Mouse (Mus musculus): Measurements from ENCODE around the gene Ostm1. TPM values are rescaled to one million over a fixed set of nuclear protein-coding genes. Genes with fewer than 3 reads are reported as not detected.

Gene Ostm1
- polyA plus RNA-seq, 1 experiment = 7.7 TPM

DNA sequence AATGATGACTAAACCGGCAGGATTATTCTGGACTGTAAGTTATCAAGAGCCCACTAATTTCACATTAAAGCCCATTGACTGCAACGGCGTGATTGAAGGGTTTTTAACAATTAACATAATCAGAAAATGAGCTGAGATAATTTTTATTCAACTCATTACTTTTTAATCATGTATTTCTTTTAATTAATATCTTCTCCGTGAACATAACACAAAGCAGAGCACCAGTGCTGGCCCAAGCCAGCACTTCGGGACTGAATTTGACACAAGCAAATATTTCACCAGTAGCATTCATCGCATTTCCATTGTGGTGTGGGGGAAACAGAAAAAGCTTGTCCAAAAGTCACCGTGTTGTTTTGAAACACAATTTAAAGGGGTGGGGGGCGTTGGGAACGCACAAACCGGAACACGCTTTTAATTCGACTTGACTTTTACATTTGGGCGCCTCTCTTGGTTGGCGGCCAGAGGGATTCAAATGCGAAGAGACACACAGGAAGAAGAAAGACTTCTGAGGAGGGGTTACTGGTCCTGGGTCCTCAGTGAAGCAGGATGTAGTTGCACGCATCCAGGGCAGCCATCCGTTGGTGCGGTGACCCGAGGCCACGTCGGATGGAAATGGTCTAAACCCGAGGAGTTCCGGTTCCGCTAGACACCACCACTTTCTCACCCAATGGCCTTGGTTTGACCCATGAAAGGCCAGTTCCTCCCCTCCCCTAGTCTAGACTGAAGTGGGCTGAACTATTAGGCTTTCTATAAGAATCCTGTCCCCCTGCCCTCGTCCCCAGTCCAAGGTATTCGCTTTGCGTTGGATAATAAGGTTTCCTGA is 52.9 kb downstream of the Ostm1 start:
- H3K27me3 ChIP-seq (ENCODE audit: control insufficient read depth, insufficient read depth, insufficient read length) = peaks cover 13% of the 10 kb centered on the region
- H3K79me3 ChIP-seq (ENCODE audit: low read depth) = no peaks in the 10 kb centered on the region
- H3K4me3 ChIP-seq (ENCODE audit: insufficient read depth, poor library complexity, severe bottlenecking) = no peak overlapping the region
- no peak overlapping the region for H3ac ChIP-seq (ENCODE audit: control insufficient read depth, insufficient read length, low read depth)
- TF ChIP-seq MAX (IDR thresholded peaks at IDR 0.05) = no peak
- no peak for TF ChIP-seq CTCF (IDR thresholded peaks at IDR 0.05; ENCODE audit: control insufficient read depth, insufficient read depth, insufficient read length)
- no peaks in the 10 kb centered on the region for H3K36me3 ChIP-seq (ENCODE audit: control insufficient read depth, insufficient read depth)
- H3K79me2 ChIP-seq (ENCODE audit: control insufficient read depth, insufficient read depth) = no peaks in the 10 kb centered on the region

GRCm38 (mm10) chr10:42637183-42637788 is 53.7 kb downstream of the Ostm1 start:
- Histone ChIP-seq H3K36me3 (ENCODE audit: control insufficient read depth, insufficient read depth) (no peaks in the 10 kb centered on the region), H3K79me2 (ENCODE audit: control insufficient read depth, insufficient read depth) (no peaks in the 10 kb centered on the region), H3K79me3 (ENCODE audit: low read depth) (no peaks in the 10 kb centered on the region), H3K4me3 (ENCODE audit: insufficient read depth, poor library complexity, severe bottlenecking) (no peak overlapping the region), H3ac (ENCODE audit: control insufficient read depth, insufficient read length, low read depth) (no peak overlapping the region), H3K27me3 (ENCODE audit: control insufficient read depth, insufficient read depth, insufficient read length) (peaks cover 9% of the 10 kb centered on the region)
- TF ChIP-seq CEBPB (IDR thresholded peaks at IDR 0.05; ENCODE audit: low read depth) = no peak
- TF ChIP-seq CTCF (IDR thresholded peaks at IDR 0.05; ENCODE audit: control insufficient read depth, insufficient read depth, insufficient read length) = no peak
- no peak for TF ChIP-seq USF1 (IDR thresholded peaks at IDR 0.05; ENCODE audit: low read depth)
- TF ChIP-seq MYOD1 (IDR thresholded peaks at IDR 0.05; ENCODE audit: control insufficient read depth, insufficient read length, low read depth) = no peak
- TF ChIP-seq FOSL1 (IDR thresholded peaks at IDR 0.05; ENCODE audit: insufficient read depth, low read length, poor library complexity, severe bottlenecking) = no peak
- TF ChIP-seq MYOG (IDR thresholded peaks at IDR 0.05; ENCODE audit: control insufficient read depth, extremely low read depth, insufficient read length) = no peak
- TF ChIP-seq MAX (IDR thresholded peaks at IDR 0.05) = no peak

- Histone ChIP-seq H3K79me3 (ENCODE audit: low read depth) (no peaks in the 10 kb centered on the region), H3K36me3 (ENCODE audit: control insufficient read depth, insufficient read depth) (no peaks in the 10 kb centered on the region), H3K4me3 (ENCODE audit: insufficient read depth, poor library complexity, severe bottlenecking) (no peak overlapping the region), H3K27me3 (ENCODE audit: control insufficient read depth, insufficient read depth, insufficient read length) (peaks cover 5% of the 10 kb centered on the region), H3ac (ENCODE audit: control insufficient read depth, insufficient read length, low read depth) (no peak overlapping the region), H3K79me2 (ENCODE audit: control insufficient read depth, insufficient read depth) (no peaks in the 10 kb centered on the region)
- TF ChIP-seq CTCF (IDR thresholded peaks at IDR 0.05; ENCODE audit: control insufficient read depth, insufficient read depth, insufficient read length) = no peak
- no peak for TF ChIP-seq MYOG (IDR thresholded peaks at IDR 0.05; ENCODE audit: control insufficient read depth, extremely low read depth, insufficient read length)
- TF ChIP-seq MYOD1 (IDR thresholded peaks at IDR 0.05; ENCODE audit: control insufficient read depth, insufficient read length, low read depth) = no peak
- no peak for TF ChIP-seq CEBPB (IDR thresholded peaks at IDR 0.05; ENCODE audit: low read depth)
- TF ChIP-seq USF1 (IDR thresholded peaks at IDR 0.05; ENCODE audit: low read depth) = no peak
- TF ChIP-seq MAX (IDR thresholded peaks at IDR 0.05) = no peak
- TF ChIP-seq FOSL1 (IDR thresholded peaks at IDR 0.05; ENCODE audit: insufficient read depth, low read length, poor library complexity, severe bottlenecking) = no peak
Observed at GRCm38 (mm10) chr10:42639856-42640255, 56.2 kb downstream of the Ostm1 start.

DNA sequence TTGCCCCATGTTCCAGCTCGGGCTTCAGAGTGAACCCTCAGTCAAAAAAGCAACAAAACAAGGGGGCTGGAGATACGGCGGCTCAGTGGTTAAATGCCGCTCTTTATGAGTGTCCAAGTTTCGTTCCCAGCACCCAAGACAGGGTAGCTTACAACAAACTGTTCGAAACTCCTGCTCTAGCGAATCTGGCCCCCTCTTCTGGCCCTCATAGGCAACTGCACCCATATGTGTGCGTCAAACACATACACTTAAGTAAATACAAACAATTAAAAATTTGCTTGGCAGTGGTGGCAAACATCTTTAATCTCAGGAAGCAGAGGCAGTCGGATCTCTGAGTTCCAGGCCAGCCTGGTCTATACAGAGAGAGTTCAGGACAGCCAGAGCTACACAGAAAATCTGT is 60.0 kb downstream of the Ostm1 start:
- Histone ChIP-seq H3K79me3 (ENCODE audit: low read depth) (no peaks in the 10 kb centered on the region), H3ac (ENCODE audit: control insufficient read depth, insufficient read length, low read depth) (no peak overlapping the region), H3K36me3 (ENCODE audit: control insufficient read depth, insufficient read depth) (no peaks in the 10 kb centered on the region), H3K4me3 (ENCODE audit: insufficient read depth, poor library complexity, severe bottlenecking) (no peak overlapping the region), H3K27me3 (ENCODE audit: control insufficient read depth, insufficient read depth, insufficient read length) (no peaks in the 10 kb centered on the region), H3K79me2 (ENCODE audit: control insufficient read depth, insufficient read depth) (no peaks in the 10 kb centered on the region)
- TF ChIP-seq USF1 (IDR thresholded peaks at IDR 0.05; ENCODE audit: low read depth) = no peak

- Histone ChIP-seq H3K79me2 (ENCODE audit: control insufficient read depth, insufficient read depth) (no peaks in the 10 kb centered on the region), H3K36me3 (ENCODE audit: control insufficient read depth, insufficient read depth) (no peaks in the 10 kb centered on the region), H3K4me3 (ENCODE audit: insufficient read depth, poor library complexity, severe bottlenecking) (no peak overlapping the region)
Observed at GRCm38 (mm10) chr10:42646340-42646739, 62.7 kb downstream of the Ostm1 start.

DNA sequence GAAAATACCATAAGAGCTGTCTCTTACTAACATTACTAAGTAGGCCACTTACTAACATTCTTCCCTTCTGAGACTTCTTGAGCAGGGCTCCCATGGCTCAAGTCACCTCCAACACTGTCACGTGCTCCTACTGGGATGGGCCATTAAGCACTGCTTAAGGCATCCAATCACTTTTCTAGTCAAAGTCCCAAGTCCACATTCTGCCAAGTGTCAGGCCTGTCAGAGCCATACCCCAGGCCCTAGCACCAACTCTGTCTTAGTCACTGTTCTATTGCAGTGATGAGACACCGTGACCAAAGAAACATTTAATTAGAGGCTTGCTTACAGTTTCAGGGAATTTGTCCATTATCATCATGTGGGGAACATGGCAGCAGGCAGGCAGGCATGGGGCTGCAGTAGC is 78.3 kb downstream of the Ostm1 start:
- Histone ChIP-seq H3K27me3 (ENCODE audit: control insufficient read depth, insufficient read depth, insufficient read length) (no peaks in the 10 kb centered on the region), H3K79me3 (ENCODE audit: low read depth) (no peaks in the 10 kb centered on the region), H3K4me3 (ENCODE audit: insufficient read depth, poor library complexity, severe bottlenecking) (no peak overlapping the region), H3K36me3 (ENCODE audit: control insufficient read depth, insufficient read depth) (no peaks in the 10 kb centered on the region), H3K79me2 (ENCODE audit: control insufficient read depth, insufficient read depth) (no peaks in the 10 kb centered on the region), H3ac (ENCODE audit: control insufficient read depth, insufficient read length, low read depth) (no peak overlapping the region)
- TF ChIP-seq MYOG (IDR thresholded peaks at IDR 0.05; ENCODE audit: control insufficient read depth, extremely low read depth, insufficient read length) (no peak), MYOD1 (IDR thresholded peaks at IDR 0.05; ENCODE audit: control insufficient read depth, insufficient read length, low read depth) (no peak), MAX (IDR thresholded peaks at IDR 0.05) (no peak), USF1 (IDR thresholded peaks at IDR 0.05; ENCODE audit: low read depth) (no peak), FOSL1 (IDR thresholded peaks at IDR 0.05; ENCODE audit: insufficient read depth, low read length, poor library complexity, severe bottlenecking) (no peak), CEBPB (IDR thresholded peaks at IDR 0.05; ENCODE audit: low read depth) (no peak), CTCF (IDR thresholded peaks at IDR 0.05; ENCODE audit: control insufficient read depth, insufficient read depth, insufficient read length) (no peak)

More at GRCm38 (mm10) chr10:42646340-42646739, 62.7 kb downstream of the Ostm1 start:
- TF ChIP-seq FOSL1 (IDR thresholded peaks at IDR 0.05; ENCODE audit: insufficient read depth, low read length, poor library complexity, severe bottlenecking) = no peak
- no peak for TF ChIP-seq MYOG (IDR thresholded peaks at IDR 0.05; ENCODE audit: control insufficient read depth, extremely low read depth, insufficient read length)
- TF ChIP-seq USF1 (IDR thresholded peaks at IDR 0.05; ENCODE audit: low read depth) = no peak
- TF ChIP-seq CTCF (IDR thresholded peaks at IDR 0.05; ENCODE audit: control insufficient read depth, insufficient read depth, insufficient read length) = no peak
- TF ChIP-seq CEBPB (IDR thresholded peaks at IDR 0.05; ENCODE audit: low read depth) = no peak
- TF ChIP-seq MAX (IDR thresholded peaks at IDR 0.05) = no peak
- TF ChIP-seq MYOD1 (IDR thresholded peaks at IDR 0.05; ENCODE audit: control insufficient read depth, insufficient read length, low read depth) = no peak
- no peak overlapping the region for H3ac ChIP-seq (ENCODE audit: control insufficient read depth, insufficient read length, low read depth)
- H3K79me3 ChIP-seq (ENCODE audit: low read depth) = no peaks in the 10 kb centered on the region
- no peaks in the 10 kb centered on the region for H3K27me3 ChIP-seq (ENCODE audit: control insufficient read depth, insufficient read depth, insufficient read length)
